Mouse (Mus musculus): ENCODE data around the gene Phf3. TPM values are rescaled to one million over a fixed set of nuclear protein-coding genes. Genes with fewer than 3 reads are reported as not detected.

Gene Phf3
- total and polyA plus RNA-seq, 2 experiments from 2014 or later = 34.9 to 57.7 TPM

GRCm38 (mm10) chr1:30814987-30815386, 58.7 kb downstream of the Phf3 start:
- DNase-seq (ENCODE audit: low spot score) (no peak), ATAC-seq (ENCODE audit: low FRiP score) (no peak)
- H3K27ac ChIP-seq (ENCODE audit: low read depth, low read length) = no peak overlapping the region
- H3K27me3 ChIP-seq (ENCODE audit: insufficient read depth, low read length) = no peaks in the 10 kb centered on the region
- no peaks in the 10 kb centered on the region for H3K9me3 ChIP-seq (ENCODE audit: low read length)
- H3K4me2 ChIP-seq (ENCODE audit: low read depth, low read length, poor library complexity, severe bottlenecking) = no peak overlapping the region
- H3K4me3 ChIP-seq (ENCODE audit: low read depth, low read length) = no peak overlapping the region
- no peaks in the 10 kb centered on the region for H3K4me1 ChIP-seq (ENCODE audit: insufficient read depth, low read length)
- no peak overlapping the region for H3K9ac ChIP-seq (replicated peaks; ENCODE audit: low read length, poor library complexity, severe bottlenecking)
- peaks cover 30% of the 10 kb centered on the region for H3K36me3 ChIP-seq (ENCODE audit: insufficient read depth, low read length)
- 94% methylated on average over 2 of the region's 2 CpGs for WGBS
- no peak for TF ChIP-seq CTCF (IDR thresholded peaks at IDR 0.05)

DNA sequence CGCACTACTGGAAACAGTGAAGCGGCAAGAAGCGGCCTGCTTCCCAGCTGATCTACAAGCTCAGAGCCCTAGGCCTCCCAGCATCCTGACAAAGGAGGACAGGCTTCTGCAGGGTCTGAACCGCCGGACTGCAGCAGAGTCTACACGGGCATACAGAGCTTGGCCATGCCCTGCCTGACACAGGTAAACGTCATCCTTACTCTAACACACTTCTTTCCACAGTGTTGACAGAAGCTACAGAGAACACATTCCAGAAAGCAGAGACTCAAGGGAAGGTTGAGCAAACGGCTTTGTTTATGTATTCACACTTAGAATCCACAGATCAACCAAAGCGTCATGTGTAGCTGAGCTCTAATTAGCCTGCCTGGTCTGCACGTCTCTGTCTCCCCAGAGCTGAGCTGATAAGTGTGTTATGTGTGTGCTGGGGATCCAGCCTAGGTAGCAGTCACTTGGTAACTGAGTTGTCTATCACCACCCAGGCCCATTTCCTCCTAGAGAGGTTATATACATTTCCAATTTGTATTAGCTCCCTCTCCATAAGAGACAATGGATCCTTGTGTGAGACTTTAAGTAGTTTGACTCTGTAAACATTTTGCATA, 65.5 kb downstream of the Phf3 start:
- peaks cover 56% of the 10 kb centered on the region for H3K36me3 ChIP-seq (ENCODE audit: insufficient read depth, low read length)
- DNase-seq (ENCODE audit: low spot score) = no peak
- no peaks in the 10 kb centered on the region for H3K27me3 ChIP-seq (ENCODE audit: insufficient read depth, low read length)
- no peak overlapping the region for H3K27ac ChIP-seq (ENCODE audit: low read depth, low read length)
- no peak overlapping the region for H3K4me3 ChIP-seq (ENCODE audit: low read depth, low read length)
- no peak overlapping the region for H3K4me2 ChIP-seq (ENCODE audit: low read depth, low read length, poor library complexity, severe bottlenecking)
- ATAC-seq (ENCODE audit: low FRiP score) = no peak
- H3K9me3 ChIP-seq (ENCODE audit: low read length) = no peaks in the 10 kb centered on the region
- H3K4me1 ChIP-seq (ENCODE audit: insufficient read depth, low read length) = no peaks in the 10 kb centered on the region
- no peak overlapping the region for H3K9ac ChIP-seq (replicated peaks; ENCODE audit: low read length, poor library complexity, severe bottlenecking)
- TF ChIP-seq CTCF (IDR thresholded peaks at IDR 0.05) = no peak
- WGBS = 92% methylated on average over 10 of the region's 10 CpGs

DNA sequence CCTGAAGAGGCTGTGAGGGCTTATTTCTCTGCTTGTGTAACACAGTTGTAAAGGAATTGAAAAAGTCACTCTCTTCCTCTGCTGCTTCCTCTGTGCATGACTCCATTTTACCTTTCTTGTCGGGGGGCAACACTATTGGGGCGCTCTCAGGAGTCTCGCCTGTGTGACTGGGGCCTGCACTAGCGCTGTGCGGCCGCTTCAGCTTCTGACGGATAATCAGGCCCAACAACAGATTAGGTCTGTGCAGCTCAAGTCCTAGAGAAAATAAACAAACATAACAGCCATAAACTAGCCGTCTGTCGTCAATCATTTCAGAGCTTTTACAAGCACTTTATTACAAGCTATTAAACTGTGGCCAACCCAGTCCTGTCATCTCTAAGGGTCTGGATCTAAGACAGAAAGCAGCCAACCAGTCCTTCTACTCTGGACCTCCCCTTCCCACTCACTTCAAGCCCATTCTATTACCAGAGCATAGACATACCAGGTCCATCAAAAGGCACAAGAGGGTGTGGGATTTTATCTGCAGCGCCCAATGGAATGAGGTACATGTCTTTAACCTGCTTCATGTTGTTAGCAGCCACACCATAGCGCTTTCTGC, 67.9 kb downstream of the Phf3 start:
- DNase-seq (ENCODE audit: low spot score) (no peak), ATAC-seq (ENCODE audit: low FRiP score) (no peak)
- H3K27me3 ChIP-seq (ENCODE audit: insufficient read depth, low read length) = no peaks in the 10 kb centered on the region
- H3K9ac ChIP-seq (replicated peaks; ENCODE audit: low read length, poor library complexity, severe bottlenecking) = no peak overlapping the region
- 94% methylated on average over 11 of the region's 11 CpGs for WGBS
- no peaks in the 10 kb centered on the region for H3K4me1 ChIP-seq (ENCODE audit: insufficient read depth, low read length)
- no peak for TF ChIP-seq CTCF (IDR thresholded peaks at IDR 0.05)
- no peak overlapping the region for H3K4me3 ChIP-seq (ENCODE audit: low read depth, low read length)
- no peak overlapping the region for H3K27ac ChIP-seq (ENCODE audit: low read depth, low read length)
- no peak overlapping the region for H3K4me2 ChIP-seq (ENCODE audit: low read depth, low read length, poor library complexity, severe bottlenecking)
- H3K9me3 ChIP-seq (ENCODE audit: low read length) = no peaks in the 10 kb centered on the region
- H3K36me3 ChIP-seq (ENCODE audit: insufficient read depth, low read length) = peaks cover 51% of the 10 kb centered on the region

DNA sequence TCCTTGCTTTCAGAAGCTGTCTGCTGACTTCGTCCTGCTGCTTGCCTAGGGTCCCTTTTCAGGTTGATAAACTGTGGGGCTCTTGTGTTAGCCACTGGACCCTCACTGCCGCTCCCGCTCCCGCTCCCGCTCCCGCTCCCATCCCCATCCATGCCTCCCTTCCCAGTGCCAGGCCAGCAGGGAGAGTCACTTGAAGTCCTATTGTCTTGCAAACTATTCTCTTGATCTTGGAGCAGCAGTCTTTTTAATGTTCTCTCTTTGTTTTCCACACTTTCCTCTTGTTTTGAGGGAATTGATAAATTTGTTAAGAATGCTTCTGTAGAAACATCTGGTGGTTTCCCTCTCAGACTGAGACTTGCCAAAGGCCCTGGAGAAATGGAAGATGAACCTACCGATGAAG, 68.8 kb downstream of the Phf3 start:
- peaks cover 46% of the 10 kb centered on the region for H3K36me3 ChIP-seq (ENCODE audit: insufficient read depth, low read length)

GRCm38 (mm10) chr1:30801911-30802310, 71.8 kb downstream of the Phf3 start:
- H3K27ac ChIP-seq (ENCODE audit: low read depth, low read length) = no peak overlapping the region
- no peak overlapping the region for H3K4me3 ChIP-seq (ENCODE audit: low read depth, low read length)
- ATAC-seq (ENCODE audit: low FRiP score) (no peak), DNase-seq (ENCODE audit: low spot score) (no peak)
- H3K36me3 ChIP-seq (ENCODE audit: insufficient read depth, low read length) = peaks cover 28% of the 10 kb centered on the region
- H3K4me2 ChIP-seq (ENCODE audit: low read depth, low read length, poor library complexity, severe bottlenecking) = no peak overlapping the region
- no peaks in the 10 kb centered on the region for H3K27me3 ChIP-seq (ENCODE audit: insufficient read depth, low read length)
- WGBS = 94% methylated on average over 8 of the region's 8 CpGs
- no peak overlapping the region for H3K9ac ChIP-seq (replicated peaks; ENCODE audit: low read length, poor library complexity, severe bottlenecking)
- H3K4me1 ChIP-seq (ENCODE audit: insufficient read depth, low read length) = no peaks in the 10 kb centered on the region
- TF ChIP-seq CTCF (IDR thresholded peaks at IDR 0.05) = no peak
- no peaks in the 10 kb centered on the region for H3K9me3 ChIP-seq (ENCODE audit: low read length)

More for the DNA sequence above, 68.8 kb downstream of the Phf3 start:
- DNase-seq (ENCODE audit: low spot score) (no peak), ATAC-seq (ENCODE audit: low FRiP score) (no peak)
- Histone ChIP-seq H3K27ac (ENCODE audit: low read depth, low read length) (no peak overlapping the region), H3K4me2 (ENCODE audit: low read depth, low read length, poor library complexity, severe bottlenecking) (no peak overlapping the region), H3K4me1 (ENCODE audit: insufficient read depth, low read length) (no peaks in the 10 kb centered on the region), H3K27me3 (ENCODE audit: insufficient read depth, low read length) (no peaks in the 10 kb centered on the region), H3K9ac (replicated peaks; ENCODE audit: low read length, poor library complexity, severe bottlenecking) (no peak overlapping the region), H3K4me3 (ENCODE audit: low read depth, low read length) (no peak overlapping the region), H3K9me3 (ENCODE audit: low read length) (no peaks in the 10 kb centered on the region)
- WGBS = 84% methylated on average over 7 of the region's 7 CpGs
- TF ChIP-seq CTCF (IDR thresholded peaks at IDR 0.05) = no peak

- Histone ChIP-seq H3K27me3 (ENCODE audit: insufficient read depth, low read length) (no peaks in the 10 kb centered on the region), H3K4me2 (ENCODE audit: low read depth, low read length, poor library complexity, severe bottlenecking) (no peak overlapping the region), H3K36me3 (ENCODE audit: insufficient read depth, low read length) (peaks cover 14% of the 10 kb centered on the region), H3K4me3 (ENCODE audit: low read depth, low read length) (no peak overlapping the region), H3K27ac (ENCODE audit: low read depth, low read length) (no peak overlapping the region), H3K9me3 (ENCODE audit: low read length) (no peaks in the 10 kb centered on the region), H3K4me1 (ENCODE audit: insufficient read depth, low read length) (no peaks in the 10 kb centered on the region), H3K9ac (replicated peaks; ENCODE audit: low read length, poor library complexity, severe bottlenecking) (no peak overlapping the region)
- no peak for ATAC-seq (ENCODE audit: low FRiP score)
- no peak for DNase-seq (ENCODE audit: low spot score)
- TF ChIP-seq CTCF (IDR thresholded peaks at IDR 0.05) = no peak
- WGBS = 89% methylated on average over 6 of the region's 6 CpGs
These were observed 74.4 kb downstream of the Phf3 start for GRCm38 (mm10) chr1:30799277-30799834.

Data from midbrain, postnatal 0 days (tissue).